In genomic region chr4:108430656-108431560, GRCm38 (mm10) we compare ENCODE assay signal across 10 mouse cellular contexts. TPM values are rescaled to one million over a fixed set of nuclear protein-coding genes. Genes with fewer than 3 reads are reported as not detected.
DNase-seq lines count a peak whose midpoint lies in the region; ATAC-seq lines count a peak whose summit lies in the region.
"Had no signal": no experiment of that assay in that cellular context is flagged by ENCODE, and none has a peak within 500 bp of the region (broad histone marks: within the 10 kb centered on the region; RNA-seq: fewer than 3 reads in every experiment).

No protein-coding gene starts in this region.

- no peak overlapping the region for H3K4me2 ChIP-seq in heart, embryonic 13.5 days
- no peak overlapping the region for H3K4me2 ChIP-seq in heart, embryonic 12.5 days
- H3K4me2 ChIP-seq in embryonic facial prominence, embryonic 13.5 days: no peak overlapping the region
- H3K4me2 ChIP-seq in midbrain, embryonic 16.5 days (ENCODE audit: low read length): no peak overlapping the region

- no peak overlapping the region for H3K27ac ChIP-seq in heart, embryonic 13.5 days (replicated peaks)
- no peak overlapping the region for H3K27ac ChIP-seq in heart, embryonic 12.5 days (ENCODE audit: poor library complexity, severe bottlenecking)
- peak overlapping the region; percentile 80 for H3K27ac ChIP-seq in embryonic facial prominence, embryonic 13.5 days
- peak overlapping the region; percentile 58 for H3K27ac ChIP-seq in midbrain, embryonic 16.5 days (ENCODE audit: low read length)

- DNase-seq in hindlimb bud, embryonic 11.5 days (ENCODE audit: extremely low spot score, low read depth, low spot score): peak; percentile 87
- no peak for DNase-seq in cerebellum, adult 9-10 months
- DNase-seq in layer of hippocampus, adult 9-10 months (ENCODE audit: low spot score): no peak
- no peak for DNase-seq in spleen, postnatal 4 days (ENCODE audit: low spot score in 2 of 2)
- DNase-seq: thymus, postnatal 14 days had no signal

- H3K4me1 ChIP-seq in heart, embryonic 13.5 days: peaks cover 31% of the 10 kb centered on the region
- H3K4me1 ChIP-seq in heart, embryonic 12.5 days (replicated peaks): peaks cover 16% of the 10 kb centered on the region
- H3K4me1 ChIP-seq in embryonic facial prominence, embryonic 13.5 days: peaks cover 36% of the 10 kb centered on the region
- H3K4me1 ChIP-seq in midbrain, embryonic 16.5 days (ENCODE audit: control insufficient read depth, insufficient read depth, low read length): peaks cover 11% of the 10 kb centered on the region

- H3K4me3 ChIP-seq in heart, embryonic 13.5 days: no peak overlapping the region
- H3K4me3 ChIP-seq in heart, embryonic 12.5 days: no peak overlapping the region
- H3K4me3 ChIP-seq in embryonic facial prominence, embryonic 13.5 days: no peak overlapping the region
- H3K4me3 ChIP-seq in midbrain, embryonic 16.5 days (ENCODE audit: low read depth, low read length): no peak overlapping the region

- ATAC-seq in heart, embryonic 13.5 days (ENCODE audit: extremely low read depth, insufficient number of reproducible peaks, low FRiP score, low TSS enrichment): no peak
- ATAC-seq in heart, embryonic 12.5 days (ENCODE audit: insufficient number of reproducible peaks, low FRiP score): no peak
- ATAC-seq in embryonic facial prominence, embryonic 13.5 days (ENCODE audit: insufficient number of reproducible peaks, insufficient read depth, low FRiP score, low TSS enrichment, low read depth): peak; percentile 77
- ATAC-seq in midbrain, embryonic 16.5 days: peak; percentile 91

- no peaks in the 10 kb centered on the region for H3K27me3 ChIP-seq in heart, embryonic 13.5 days (replicated peaks)
- H3K27me3 ChIP-seq in heart, embryonic 12.5 days (replicated peaks): no peaks in the 10 kb centered on the region
- H3K27me3 ChIP-seq in embryonic facial prominence, embryonic 13.5 days: no peaks in the 10 kb centered on the region
- H3K27me3 ChIP-seq in midbrain, embryonic 16.5 days (ENCODE audit: control insufficient read depth, insufficient read depth, low read depth, low read length): no peaks in the 10 kb centered on the region

- H3K9me3 ChIP-seq in heart, embryonic 13.5 days: no peaks in the 10 kb centered on the region
- H3K9me3 ChIP-seq in heart, embryonic 12.5 days (replicated peaks): no peaks in the 10 kb centered on the region
- no peaks in the 10 kb centered on the region for H3K9me3 ChIP-seq in embryonic facial prominence, embryonic 13.5 days
- no peaks in the 10 kb centered on the region for H3K9me3 ChIP-seq in midbrain, embryonic 16.5 days (replicated peaks; ENCODE audit: control insufficient read depth, low read length, poor library complexity, severe bottlenecking)

- H3K36me3 ChIP-seq in heart, embryonic 13.5 days: no peaks in the 10 kb centered on the region
- H3K36me3 ChIP-seq in heart, embryonic 12.5 days: no peaks in the 10 kb centered on the region
- H3K36me3 ChIP-seq in embryonic facial prominence, embryonic 13.5 days: no peaks in the 10 kb centered on the region
- no peaks in the 10 kb centered on the region for H3K36me3 ChIP-seq in midbrain, embryonic 16.5 days (ENCODE audit: control insufficient read depth, insufficient read depth, low read length)

- 0 out of 2 replicates have a peak overlapping the region, but pooled peaks have one; percentile 40 for H3K9ac ChIP-seq in heart, embryonic 13.5 days
- no peak overlapping the region for H3K9ac ChIP-seq in heart, embryonic 12.5 days
- 0 out of 2 replicates have a peak overlapping the region, but pooled peaks have one; percentile 17 for H3K9ac ChIP-seq in embryonic facial prominence, embryonic 13.5 days
- no peak overlapping the region for H3K9ac ChIP-seq in midbrain, embryonic 16.5 days (ENCODE audit: low read depth, low read length)

- WGBS in heart, embryonic 13.5 days: 55% methylated on average over 4 of the region's 4 CpGs
- WGBS in heart, embryonic 12.5 days: 54% methylated on average over 4 of the region's 4 CpGs
- 32% methylated on average over 4 of the region's 4 CpGs for WGBS in embryonic facial prominence, embryonic 13.5 days
- 21% methylated on average over 4 of the region's 4 CpGs for WGBS in midbrain, embryonic 16.5 days

RNA-seq across cellular contexts. Expression of gene Gpx7, which starts 24.1 kb away (rescaled TPM):
- 61.6 and 61.9 TPM in 2 replicates for polyA plus RNA-seq in heart, embryonic 13.5 days (2015; fragmentation: Nextera tagmentation; extraction: Ambion mirVana)
- polyA plus RNA-seq in heart, embryonic 12.5 days (2016; fragmentation: Nextera tagmentation; extraction: Ambion mirVana): 66.1 and 67.6 TPM in 2 replicates
- 86.0 and 102 TPM in 2 replicates for polyA plus RNA-seq in embryonic facial prominence, embryonic 13.5 days (2015; fragmentation: Nextera tagmentation; extraction: Ambion mirVana)
- 26.5 and 26.9 TPM in 2 replicates for polyA plus RNA-seq in midbrain, embryonic 16.5 days (2015; fragmentation: Nextera tagmentation; extraction: Ambion mirVana)

RNA-seq across cellular contexts. Expression of gene Tut4, which starts 28.3 kb away (rescaled TPM):
- polyA plus RNA-seq in heart, embryonic 13.5 days (2015; fragmentation: Nextera tagmentation; extraction: Ambion mirVana): 44.4 and 45.6 TPM in 2 replicates
- 54.4 and 61.2 TPM in 2 replicates for polyA plus RNA-seq in heart, embryonic 12.5 days (2016; fragmentation: Nextera tagmentation; extraction: Ambion mirVana)
- 103 and 125 TPM in 2 replicates for polyA plus RNA-seq in embryonic facial prominence, embryonic 13.5 days (2015; fragmentation: Nextera tagmentation; extraction: Ambion mirVana)
- 50.9 and 58.4 TPM in 2 replicates for polyA plus RNA-seq in midbrain, embryonic 16.5 days (2015; fragmentation: Nextera tagmentation; extraction: Ambion mirVana)

RNA-seq across cellular contexts. Expression of gene Shisal2a, which starts 47.8 kb away (rescaled TPM):
- polyA plus RNA-seq in heart, embryonic 13.5 days (2015; fragmentation: Nextera tagmentation; extraction: Ambion mirVana): 1.1 and 1.8 TPM in 2 replicates
- 1.1 and 1.4 TPM in 2 replicates for polyA plus RNA-seq in heart, embryonic 12.5 days (2016; fragmentation: Nextera tagmentation; extraction: Ambion mirVana)
- polyA plus RNA-seq in embryonic facial prominence, embryonic 13.5 days (2015; fragmentation: Nextera tagmentation; extraction: Ambion mirVana): 2.1 and 2.8 TPM in 2 replicates
- 6.8 and 6.9 TPM in 2 replicates for polyA plus RNA-seq in midbrain, embryonic 16.5 days (2015; fragmentation: Nextera tagmentation; extraction: Ambion mirVana)
- polyA plus RNA-seq: liver, adult 2 months had no signal

Comparison
In these comparisons a context has a peak if more than half of its experiments do, and no peak if none do; other contexts are left out.
1. H3K9ac ChIP-seq: peak in heart, embryonic 13.5 days (single experiment) and embryonic facial prominence, embryonic 13.5 days (single experiment); none in heart, embryonic 12.5 days (single experiment) and midbrain, embryonic 16.5 days (single experiment).
2. ATAC-seq: peak in embryonic facial prominence, embryonic 13.5 days (single experiment) and midbrain, embryonic 16.5 days (single experiment); none in heart, embryonic 13.5 days (single experiment) and heart, embryonic 12.5 days (single experiment).
3. H3K27ac ChIP-seq: peak in embryonic facial prominence, embryonic 13.5 days (single experiment) and midbrain, embryonic 16.5 days (single experiment); none in heart, embryonic 13.5 days (single experiment) and heart, embryonic 12.5 days (single experiment).